Mouse (Mus musculus) kidney, embryonic 15.5 days (tissue): Measurements from ENCODE around the gene Ighmbp2. TPM values are rescaled to one million over a fixed set of nuclear protein-coding genes. Genes with fewer than 3 reads are reported as not detected.

Experiments
- ATAC-seq: fragments of 200-750 bp; cut with Nextera tagmentation; replicated peaks from 2 replicates; pipeline ENCODE4 v1.8.0; 2017; ENCODE audit warnings: moderate TSS enrichment; ENCODE audit not compliant: low FRiP score
- H3K27ac ChIP-seq: fragments of 300-500 bp; sonication (generic); 2 replicates; pipeline ENCODE4 v1.5.1; 2015; ENCODE audit warnings: mild to moderate bottlenecking, inconsistent platforms
- H3K27me3 ChIP-seq: fragments of 300-500 bp; sonication (generic); 2 replicates; pipeline ENCODE4 v1.6.1; 2015; ENCODE audit warnings: inconsistent platforms
- H3K36me3 ChIP-seq: fragments of 300-500 bp; sonication (generic); 2 replicates; pipeline ENCODE4 v1.6.1; 2015; ENCODE audit warnings: inconsistent platforms
- H3K4me1 ChIP-seq: fragments of 300-500 bp; sonication (generic); 2 replicates; pipeline ENCODE4 v1.6.1; 2015; ENCODE audit warnings: inconsistent platforms
- H3K4me2 ChIP-seq: fragments of 300-500 bp; sonication (generic); 2 replicates; pipeline ENCODE4 v1.6.1; 2015; ENCODE audit warnings: moderate library complexity, mild to moderate bottlenecking, inconsistent platforms
- H3K4me3 ChIP-seq: fragments of 300-500 bp; sonication (generic); replicated peaks from 2 replicates; pipeline ENCODE4 v1.5.1; 2015; ENCODE audit warnings: mild to moderate bottlenecking, inconsistent platforms
- H3K9ac ChIP-seq: fragments of 300-500 bp; sonication (generic); 2 replicates; pipeline ENCODE4 v1.6.1; 2015; ENCODE audit warnings: mild to moderate bottlenecking, inconsistent platforms
- H3K9me3 ChIP-seq: fragments of 300-500 bp; sonication (generic); replicated peaks from 2 replicates; pipeline ENCODE4 v1.6.1; 2016; ENCODE audit warnings: inconsistent platforms
- WGBS: fragments of 180-500 bp; shearing (Covaris S2); methylation state at CpG from one replicate; pipeline ENCODE4 v1.1.7; 2015; ENCODE audit warnings: mixed read lengths; 5-methylcytosine and 5-hydroxymethylcytosine counted together
- polyA plus RNA-seq: library from polyadenylated mRNA; unstranded; fragments of >200 nt; fragmentation: Nextera tagmentation; extraction: Ambion mirVana; gene quantifications from 2 replicates; pipeline ENCODE4 v1.2.1, GENCODE M21; 2015

The Ighmbp2 gene
- polyA plus RNA-seq = 9.5 and 9.6 TPM in 2 replicates

DNA sequence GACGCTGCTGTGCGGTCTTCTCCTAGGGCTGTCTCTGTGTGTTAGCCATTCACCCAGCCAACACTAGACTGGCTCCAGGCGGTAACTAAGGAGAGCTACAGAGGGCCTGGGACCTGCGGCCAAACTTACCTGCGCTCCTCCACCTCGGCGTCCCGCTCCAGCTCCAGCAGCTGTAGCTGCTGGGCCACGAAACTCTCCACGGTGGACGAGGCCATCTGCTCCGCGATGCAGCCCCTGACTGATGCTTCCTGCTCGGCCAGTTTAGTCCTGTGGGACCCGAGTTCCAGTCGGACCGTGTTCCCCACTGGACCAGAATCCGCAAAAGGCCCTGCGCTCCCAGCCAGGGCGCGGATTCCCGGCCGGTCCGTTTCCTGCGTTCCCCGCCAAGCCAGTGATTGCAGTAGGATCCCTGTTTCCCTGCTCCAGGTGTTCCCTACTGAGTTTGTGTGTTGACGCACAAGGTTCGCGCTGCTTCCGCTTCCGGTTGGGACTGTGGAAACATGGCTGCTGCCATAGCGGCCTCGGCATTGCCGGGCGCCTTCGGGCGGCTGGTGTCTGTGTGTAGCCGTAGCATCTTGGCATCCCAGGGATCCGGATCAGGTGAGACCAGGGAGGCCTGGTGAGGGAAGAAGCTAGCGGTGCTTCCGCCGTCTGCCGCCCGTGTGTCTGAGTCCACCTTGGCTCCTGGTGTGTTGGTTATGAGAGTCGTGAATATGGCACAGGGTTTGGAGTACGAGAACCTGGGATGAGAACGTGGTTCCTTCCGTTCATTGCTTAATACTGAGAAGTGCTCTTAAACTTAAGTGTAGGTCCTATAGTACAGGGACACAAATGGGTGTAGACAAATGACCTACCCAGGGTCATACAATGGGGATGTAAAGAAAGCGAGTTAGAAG, at the start of gene Ighmbp2, which contains the start of gene Mrpl21:
TSS of gene Ighmbp2 (minus strand) at position 446 of the 896 bp plus-strand sequence.
TSS of gene Mrpl21 (plus strand) at position 330 of the 896 bp plus-strand sequence.
- ATAC-seq = peak; percentile 94
- peaks cover 20% of the 10 kb centered on the region for H3K4me1 ChIP-seq
- no peaks in the 10 kb centered on the region for H3K9me3 ChIP-seq
- under 1% methylated on average over 49 of the region's 49 CpGs for WGBS
- peak within 1 kb of the TSS; percentile 96 for H3K4me3 ChIP-seq
- H3K27ac ChIP-seq = peak within 1 kb of the TSS; percentile 64
- H3K9ac ChIP-seq = peak within 1 kb of the TSS; percentile 85
- peak within 1 kb of the TSS; percentile 80 for H3K4me2 ChIP-seq
- H3K27me3 ChIP-seq = no peaks in the 10 kb centered on the region
- H3K36me3 ChIP-seq = peaks cover 61% of the 10 kb centered on the region

GRCm38 (mm10) chr19:3326479-3327047, 43.7 kb upstream of the Ighmbp2 start:
- Histone ChIP-seq H3K27ac (peak overlapping the region; percentile 96; the same call in 1 of the 2 replicates), H3K36me3 (no peaks in the 10 kb centered on the region), H3K4me1 (peaks cover 45% of the 10 kb centered on the region), H3K4me2 (peak overlapping the region; percentile 98; the same call in 1 of the 2 replicates), H3K4me3 (no peak overlapping the region), H3K9me3 (no peaks in the 10 kb centered on the region), H3K27me3 (no peaks in the 10 kb centered on the region), H3K9ac (no peak overlapping the region)
- no peak for ATAC-seq
- WGBS = 70% methylated on average over 12 of the region's 12 CpGs

- no peaks in the 10 kb centered on the region; the same call in 1 of the 2 replicates for H3K9me3 ChIP-seq
- peak overlapping the region; percentile 68 for H3K4me3 ChIP-seq
- H3K9ac ChIP-seq = peak overlapping the region; percentile 34; the same call in 1 of the 2 replicates
- H3K36me3 ChIP-seq = no peaks in the 10 kb centered on the region
- H3K4me1 ChIP-seq = peaks cover 50% of the 10 kb centered on the region
- WGBS = 30% methylated on average over 15 of the region's 15 CpGs
- ATAC-seq = no peak
- H3K4me2 ChIP-seq = peak overlapping the region; percentile 98
- H3K27ac ChIP-seq = peak overlapping the region; percentile 96
- 0 out of 2 replicates have a peak, but pooled peaks cover 3% of the 10 kb centered on the region for H3K27me3 ChIP-seq
Measured at GRCm38 (mm10) chr19:3325771-3326478, 43.1 kb upstream of the Ighmbp2 start.

DNA sequence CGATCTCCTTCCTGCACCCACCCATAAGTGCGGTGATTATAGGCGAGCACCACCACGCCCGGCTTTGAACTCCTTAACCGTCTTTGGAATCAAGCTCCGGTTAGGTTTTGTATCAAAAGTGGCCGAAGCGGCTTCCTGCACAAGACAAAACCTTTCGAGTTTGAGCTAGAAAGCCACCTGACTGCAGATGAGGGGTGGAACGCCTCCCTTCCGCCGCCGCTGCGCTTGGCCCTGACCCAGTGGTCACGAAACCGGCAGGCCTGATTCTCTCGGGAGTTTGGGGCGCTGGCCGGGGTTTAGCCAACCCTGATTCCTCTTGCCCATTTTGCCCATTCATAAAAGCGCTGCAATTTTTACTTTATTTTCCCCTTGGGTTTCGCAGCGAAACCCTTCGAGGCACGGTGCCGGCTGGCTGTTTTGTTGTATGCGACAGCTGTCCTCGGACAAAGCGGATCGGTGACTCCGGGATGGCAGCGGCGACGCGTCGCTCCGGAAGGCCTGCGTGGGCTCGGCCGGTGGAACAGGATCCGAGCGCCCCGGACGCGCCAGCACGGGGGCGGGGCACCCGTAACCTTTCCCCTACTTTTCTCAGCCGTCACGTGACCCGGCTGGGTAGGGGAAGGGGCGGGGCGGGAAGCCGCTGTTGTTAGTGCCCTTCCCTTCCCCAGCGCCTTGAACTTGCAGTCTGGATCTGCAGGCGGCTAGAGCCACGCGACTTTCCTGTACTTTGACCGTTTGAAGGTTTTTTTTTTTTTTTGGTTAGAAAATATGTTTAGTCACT, 42.3 kb upstream of the Ighmbp2 start:
- H3K9ac ChIP-seq = peak overlapping the region; percentile 34
- H3K27ac ChIP-seq = peak overlapping the region; percentile 96
- no peaks in the 10 kb centered on the region for H3K36me3 ChIP-seq
- H3K27me3 ChIP-seq = 0 out of 2 replicates have a peak, but pooled peaks cover 3% of the 10 kb centered on the region
- peaks cover 50% of the 10 kb centered on the region for H3K4me1 ChIP-seq
- ATAC-seq = peak; percentile 77
- H3K9me3 ChIP-seq = no peaks in the 10 kb centered on the region; the same call in 1 of the 2 replicates
- peak overlapping the region; percentile 98 for H3K4me2 ChIP-seq
- peak overlapping the region; percentile 68 for H3K4me3 ChIP-seq
- under 1% methylated on average over 59 of the region's 59 CpGs for WGBS

DNA sequence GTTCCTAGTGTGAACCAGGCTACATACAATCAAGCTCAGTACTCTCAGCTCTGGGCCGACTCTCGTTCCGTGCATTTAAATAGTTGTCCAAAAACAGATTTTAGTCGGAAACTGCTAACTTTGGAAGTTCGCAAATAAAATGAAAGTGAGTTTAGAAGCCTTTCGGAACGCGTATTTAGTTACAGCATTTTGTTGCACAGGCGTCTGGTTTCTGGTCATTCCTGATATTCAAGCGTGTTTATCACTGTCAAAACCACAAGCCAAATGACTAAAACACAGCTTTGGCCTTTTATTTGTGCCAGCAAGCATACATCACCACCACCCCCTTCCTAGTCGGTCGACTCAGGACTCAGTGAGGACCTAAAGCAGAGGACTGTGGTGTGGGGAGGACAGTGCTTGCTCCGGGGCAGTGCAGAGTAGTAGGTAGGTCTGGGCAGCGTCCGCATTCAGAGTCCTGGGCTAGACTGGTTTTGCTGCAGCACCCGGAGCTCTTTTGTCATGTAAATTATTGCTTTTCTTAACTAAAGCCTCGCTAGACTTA, 41.5 kb upstream of the Ighmbp2 start:
- peak overlapping the region; percentile 68 for H3K4me3 ChIP-seq
- H3K4me2 ChIP-seq = peak overlapping the region; percentile 98
- H3K27ac ChIP-seq = peak overlapping the region; percentile 96
- no peaks in the 10 kb centered on the region for H3K36me3 ChIP-seq
- no peaks in the 10 kb centered on the region; the same call in 1 of the 2 replicates for H3K9me3 ChIP-seq
- H3K4me1 ChIP-seq = peaks cover 50% of the 10 kb centered on the region
- ATAC-seq = no peak
- WGBS = 4% methylated on average over 17 of the region's 17 CpGs
- peak overlapping the region; percentile 58 for H3K9ac ChIP-seq
- H3K27me3 ChIP-seq = 0 out of 2 replicates have a peak, but pooled peaks cover 3% of the 10 kb centered on the region

DNA sequence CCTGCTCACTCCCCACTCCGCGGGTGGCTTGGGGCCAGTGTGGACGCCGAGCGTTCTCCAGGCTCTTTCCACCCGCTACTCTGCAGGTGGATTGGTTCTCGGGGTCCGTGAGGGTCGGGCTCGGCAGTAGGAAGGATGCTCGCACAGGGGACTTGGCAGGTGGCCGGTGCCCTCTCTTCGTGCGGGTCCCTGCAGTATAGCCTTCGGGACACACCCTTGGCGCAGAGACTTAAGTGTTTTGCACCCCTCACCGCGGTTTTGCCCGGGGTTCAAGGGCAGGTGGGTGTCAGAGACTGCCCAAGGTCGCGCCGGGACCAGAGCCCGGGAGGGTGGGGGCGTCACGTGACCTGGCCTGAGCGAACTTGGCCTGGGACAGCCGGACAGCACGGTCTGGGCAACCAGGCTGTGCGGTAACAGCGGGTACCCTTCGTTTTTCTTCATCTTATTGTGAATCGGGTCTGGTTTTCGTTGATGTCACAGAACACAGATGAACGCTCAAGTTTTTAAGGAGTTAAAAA, 41.0 kb upstream of the Ighmbp2 start:
- H3K27me3 ChIP-seq = 0 out of 2 replicates have a peak, but pooled peaks cover 3% of the 10 kb centered on the region
- peak overlapping the region; percentile 98 for H3K4me2 ChIP-seq
- no peaks in the 10 kb centered on the region for H3K36me3 ChIP-seq
- peak overlapping the region; percentile 68 for H3K4me3 ChIP-seq
- WGBS = under 1% methylated on average over 34 of the region's 34 CpGs
- peak; percentile 10; the same call in 1 of the 2 replicates for ATAC-seq
- peak overlapping the region; percentile 96 for H3K27ac ChIP-seq
- H3K9ac ChIP-seq = peak overlapping the region; percentile 58
- peaks cover 50% of the 10 kb centered on the region for H3K4me1 ChIP-seq
- H3K9me3 ChIP-seq = no peaks in the 10 kb centered on the region; the same call in 1 of the 2 replicates

DNA sequence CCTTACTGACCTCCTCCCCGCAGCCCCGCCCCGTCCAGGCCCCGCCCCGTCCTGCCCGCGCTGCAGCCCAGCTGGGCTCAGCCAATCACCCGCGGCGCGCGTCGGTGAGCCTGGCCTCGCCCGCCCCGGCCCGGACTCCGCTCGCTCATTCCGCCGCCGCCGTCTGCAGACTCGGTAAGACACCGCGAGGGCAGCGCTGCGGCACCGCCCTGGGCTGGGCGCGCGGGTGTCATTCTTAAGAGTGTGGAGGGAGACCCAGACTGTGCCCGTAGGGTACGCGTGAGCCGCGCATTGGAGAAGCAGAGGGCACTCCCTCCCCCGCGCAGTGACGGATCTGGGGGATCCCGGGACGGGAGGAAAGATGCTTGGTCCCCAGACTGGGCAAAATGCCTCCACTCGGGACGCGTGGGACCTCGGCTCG, 40.4 kb upstream of the Ighmbp2 start:
- Histone ChIP-seq H3K4me3 (peak overlapping the region; percentile 68), H3K9ac (peak overlapping the region; percentile 58), H3K4me2 (peak overlapping the region; percentile 98), H3K36me3 (no peaks in the 10 kb centered on the region), H3K27ac (peak overlapping the region; percentile 96), H3K4me1 (peaks cover 50% of the 10 kb centered on the region), H3K9me3 (no peaks in the 10 kb centered on the region; the same call in 1 of the 2 replicates), H3K27me3 (0 out of 2 replicates have a peak, but pooled peaks cover 3% of the 10 kb centered on the region)
- under 1% methylated on average over 47 of the region's 47 CpGs for WGBS
- peak; percentile 87 for ATAC-seq

DNA sequence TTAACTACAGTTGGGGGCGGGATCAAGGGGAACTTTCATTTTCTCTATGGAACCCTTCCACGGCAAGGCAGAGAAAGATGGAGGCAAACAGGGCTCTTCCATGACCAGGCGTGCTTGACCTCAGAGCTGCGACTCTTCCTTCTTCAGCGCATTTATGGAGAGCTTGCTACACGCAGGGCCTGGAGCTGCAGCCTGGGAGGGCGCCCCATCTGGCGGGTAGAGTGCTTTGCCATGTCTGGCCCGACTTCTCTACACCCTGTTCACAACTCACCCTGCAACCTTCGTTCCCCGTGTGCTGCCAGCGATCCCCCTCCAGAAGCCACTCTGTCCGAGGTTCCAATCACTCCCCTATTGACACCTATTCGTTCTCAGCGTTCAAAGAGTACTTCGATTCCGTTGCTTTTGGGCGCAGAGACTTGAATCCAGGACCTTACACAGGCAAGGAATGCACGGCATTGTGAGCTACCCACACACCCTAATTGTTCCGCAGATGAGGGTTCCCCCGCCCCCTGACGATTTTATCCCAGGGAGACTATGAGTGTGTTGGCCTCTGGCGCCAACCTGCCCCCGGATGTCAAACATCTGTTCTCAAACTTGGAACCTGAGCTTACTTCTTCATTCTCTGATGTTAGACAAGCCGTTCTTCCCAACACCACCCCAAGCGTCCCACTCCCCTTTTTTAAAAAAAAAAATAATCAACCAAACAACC, 39.6 kb upstream of the Ighmbp2 start, which contains the start of gene Cpt1a:
TSS of gene Cpt1a (plus strand) at position 74 of the 709 bp plus-strand sequence.
- H3K9me3 ChIP-seq = no peaks in the 10 kb centered on the region; the same call in 1 of the 2 replicates
- H3K27ac ChIP-seq = peak within 1 kb of the TSS; percentile 96
- H3K27me3 ChIP-seq = 0 out of 2 replicates have a peak, but pooled peaks cover 3% of the 10 kb centered on the region
- peak within 1 kb of the TSS; percentile 58 for H3K9ac ChIP-seq
- peaks cover 50% of the 10 kb centered on the region for H3K4me1 ChIP-seq
- 3% methylated on average over 26 of the region's 26 CpGs for WGBS
- ATAC-seq = peak; percentile 18; the same call in 1 of the 2 replicates
- peak within 1 kb of the TSS; percentile 68 for H3K4me3 ChIP-seq
- H3K36me3 ChIP-seq = no peaks in the 10 kb centered on the region
- peak within 1 kb of the TSS; percentile 98 for H3K4me2 ChIP-seq

DNA sequence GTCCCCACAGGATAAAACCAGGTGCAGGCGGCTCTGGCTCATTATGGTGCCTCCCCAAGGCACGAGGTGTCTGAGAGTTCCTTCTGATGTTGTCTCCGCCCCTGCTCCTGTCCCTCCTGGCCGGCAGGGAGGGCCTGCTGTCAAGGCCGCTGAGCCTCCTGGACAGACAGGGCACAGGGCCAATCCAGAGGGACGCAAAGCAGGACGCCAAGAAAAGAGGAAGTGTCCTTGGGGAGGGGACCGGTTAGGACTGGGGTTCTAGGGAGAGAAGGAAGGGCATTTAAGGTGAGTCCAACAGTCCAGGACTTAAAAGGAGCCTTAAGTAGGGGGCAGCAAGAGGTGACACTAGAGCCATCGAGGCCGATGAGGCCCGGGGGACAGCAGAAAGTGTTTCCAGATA, 38.8 kb upstream of the Ighmbp2 start:
- H3K27ac ChIP-seq = 0 out of 2 replicates have a peak overlapping the region, but pooled peaks have one; percentile 24
- H3K4me3 ChIP-seq = peak overlapping the region; percentile 68
- H3K36me3 ChIP-seq = no peaks in the 10 kb centered on the region
- H3K4me1 ChIP-seq = peaks cover 48% of the 10 kb centered on the region
- no peak overlapping the region for H3K9ac ChIP-seq
- H3K4me2 ChIP-seq = peak overlapping the region; percentile 98
- ATAC-seq = peak; percentile 16; the same call in 1 of the 2 replicates
- 9% methylated on average over 11 of the region's 11 CpGs for WGBS
- 0 out of 2 replicates have a peak, but pooled peaks cover 3% of the 10 kb centered on the region for H3K27me3 ChIP-seq
- H3K9me3 ChIP-seq = no peaks in the 10 kb centered on the region; the same call in 1 of the 2 replicates

- no peaks in the 10 kb centered on the region; the same call in 1 of the 2 replicates for H3K9me3 ChIP-seq
- 76% methylated on average over 3 of the region's 3 CpGs for WGBS
- no peak overlapping the region for H3K4me3 ChIP-seq
- ATAC-seq = no peak
- peaks cover 40% of the 10 kb centered on the region for H3K4me1 ChIP-seq
- H3K4me2 ChIP-seq = no peak overlapping the region
- H3K9ac ChIP-seq = no peak overlapping the region
- H3K27ac ChIP-seq = no peak overlapping the region
- H3K36me3 ChIP-seq = no peaks in the 10 kb centered on the region
- 0 out of 2 replicates have a peak, but pooled peaks cover 3% of the 10 kb centered on the region for H3K27me3 ChIP-seq
Measured at GRCm38 (mm10) chr19:3320801-3321200, 38.0 kb upstream of the Ighmbp2 start.
